Mouse (Mus musculus): Measurements from ENCODE around the gene Sparc. TPM values are rescaled to one million over a fixed set of nuclear protein-coding genes. Genes with fewer than 3 reads are reported as not detected.

Sparc gene
- polyA plus RNA-seq, 1 experiment from 2014 or later = 352 TPM

GRCm38 (mm10) chr11:55460559-55461018 lies 37.6 kb upstream of the Sparc start:
- Histone ChIP-seq H3K27me3 (no peaks in the 10 kb centered on the region), H3K27ac (replicated peaks) (peak overlapping the region; percentile 68), H3K4me3 (peak overlapping the region; percentile 90), H3K9ac (replicated peaks) (peak overlapping the region; percentile 72), H3K9me3 (no peaks in the 10 kb centered on the region), H3K36me3 (no peaks in the 10 kb centered on the region), H3K4me2 (replicated peaks) (peak overlapping the region; percentile 92), H3K4me1 (peaks cover 20% of the 10 kb centered on the region)
- 1% methylated on average over 17 of the region's 17 CpGs for WGBS
- peak; percentile 84 for ATAC-seq (replicated peaks)

DNA sequence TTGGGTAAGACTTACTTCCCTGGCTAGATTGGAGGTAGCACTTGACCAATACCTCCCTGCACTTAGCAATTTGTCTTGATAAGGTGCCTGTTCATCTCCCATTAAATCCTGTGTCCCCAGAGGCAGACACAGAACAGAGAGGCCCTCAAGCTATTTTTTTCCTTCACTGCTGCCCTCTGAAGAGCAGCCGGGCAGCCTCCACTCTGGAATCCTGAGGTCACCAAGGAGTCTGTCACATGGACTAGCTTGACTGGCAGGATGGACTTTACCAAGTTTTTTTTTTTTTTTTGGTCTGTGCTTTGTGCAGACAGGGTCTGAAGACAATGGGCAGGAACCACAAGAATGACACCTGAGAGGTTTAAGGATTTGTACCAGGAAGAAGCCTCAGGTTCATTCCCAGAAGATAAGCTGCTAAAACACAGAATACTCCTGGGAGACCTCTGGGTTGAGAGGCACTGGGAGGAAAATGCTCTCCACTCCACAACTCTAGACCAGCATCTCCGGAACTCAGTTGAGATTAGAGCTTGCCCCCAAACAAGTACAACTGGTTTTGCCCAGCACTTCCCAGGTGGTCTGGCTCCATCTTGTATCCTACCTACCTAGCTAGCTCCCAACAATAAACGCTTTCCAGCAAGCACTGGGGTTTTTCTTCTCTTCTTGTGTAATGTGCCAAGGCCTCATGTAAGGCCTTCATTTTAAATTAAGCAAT lies 37.0 kb upstream of the Sparc start:
- WGBS = 46% methylated on average over 3 of the region's 3 CpGs
- peak overlapping the region; percentile 92 for H3K4me2 ChIP-seq (replicated peaks)
- peak overlapping the region; percentile 90 for H3K4me3 ChIP-seq
- H3K9me3 ChIP-seq = no peaks in the 10 kb centered on the region
- ATAC-seq (replicated peaks) = no peak
- H3K27me3 ChIP-seq = no peaks in the 10 kb centered on the region
- H3K4me1 ChIP-seq = peaks cover 20% of the 10 kb centered on the region
- H3K9ac ChIP-seq (replicated peaks) = peak overlapping the region; percentile 72
- no peak overlapping the region for H3K27ac ChIP-seq (replicated peaks)
- no peaks in the 10 kb centered on the region for H3K36me3 ChIP-seq

- H3K27me3 ChIP-seq = no peaks in the 10 kb centered on the region
- 64% methylated on average over 4 of the region's 4 CpGs for WGBS
Measured at GRCm38 (mm10) chr11:55458501-55458900, 35.5 kb upstream of the Sparc start.

GRCm38 (mm10) chr11:55455166-55455565 lies 32.2 kb upstream of the Sparc start:
- Histone ChIP-seq H3K4me2 (replicated peaks) (no peak overlapping the region), H3K9me3 (no peaks in the 10 kb centered on the region), H3K4me3 (no peak overlapping the region), H3K4me1 (peaks cover 10% of the 10 kb centered on the region), H3K27ac (replicated peaks) (no peak overlapping the region), H3K9ac (replicated peaks) (no peak overlapping the region), H3K27me3 (no peaks in the 10 kb centered on the region), H3K36me3 (peaks cover 4% of the 10 kb centered on the region; the same call in 1 of the 2 replicates)
- no peak for ATAC-seq (replicated peaks)
- 72% methylated on average over 2 of the region's 2 CpGs for WGBS

More at GRCm38 (mm10) chr11:55458501-55458900, 35.5 kb upstream of the Sparc start:
- Histone ChIP-seq H3K4me2 (replicated peaks) (no peak overlapping the region), H3K4me1 (peaks cover 20% of the 10 kb centered on the region), H3K4me3 (no peak overlapping the region), H3K9me3 (no peaks in the 10 kb centered on the region), H3K9ac (replicated peaks) (no peak overlapping the region), H3K27ac (replicated peaks) (no peak overlapping the region), H3K36me3 (no peaks in the 10 kb centered on the region)
- ATAC-seq (replicated peaks) = no peak

DNA sequence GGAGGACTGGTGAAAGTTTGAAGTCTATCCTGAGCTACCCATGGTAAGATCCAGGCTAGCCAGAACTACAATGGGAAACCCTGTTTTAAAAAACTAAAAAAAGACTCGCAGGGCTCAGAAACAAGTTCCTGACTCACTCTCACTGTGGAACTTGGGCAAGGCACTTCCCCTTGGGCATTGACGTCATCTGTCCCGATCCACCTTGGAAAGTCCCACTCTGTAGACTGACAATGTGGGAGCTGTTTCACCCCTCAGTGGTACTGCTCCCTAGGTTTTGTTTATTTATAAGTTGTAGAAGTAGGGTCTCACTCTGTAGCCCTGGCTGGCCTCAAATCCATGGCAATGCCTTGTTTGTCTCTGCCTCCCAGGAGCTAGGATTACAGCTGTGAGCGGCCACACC lies 30.7 kb upstream of the Sparc start:
- no peak for ATAC-seq (replicated peaks)
- Histone ChIP-seq H3K4me1 (no peaks in the 10 kb centered on the region), H3K4me3 (no peak overlapping the region), H3K27ac (replicated peaks) (no peak overlapping the region), H3K4me2 (replicated peaks) (no peak overlapping the region), H3K9ac (replicated peaks) (no peak overlapping the region), H3K36me3 (peaks cover 5% of the 10 kb centered on the region), H3K27me3 (no peaks in the 10 kb centered on the region), H3K9me3 (no peaks in the 10 kb centered on the region)
- 91% methylated on average over 4 of the region's 4 CpGs for WGBS

GRCm38 (mm10) chr11:55450311-55450710 lies 27.3 kb upstream of the Sparc start:
- no peak overlapping the region for H3K4me3 ChIP-seq
- H3K36me3 ChIP-seq = peaks cover 5% of the 10 kb centered on the region
- no peak overlapping the region for H3K4me2 ChIP-seq (replicated peaks)
- no peaks in the 10 kb centered on the region for H3K27me3 ChIP-seq
- no peak overlapping the region for H3K9ac ChIP-seq (replicated peaks)
- H3K27ac ChIP-seq (replicated peaks) = no peak overlapping the region
- no peaks in the 10 kb centered on the region for H3K4me1 ChIP-seq
- WGBS = 68% methylated on average over 4 of the region's 4 CpGs
- no peak for ATAC-seq (replicated peaks)
- no peaks in the 10 kb centered on the region for H3K9me3 ChIP-seq

DNA sequence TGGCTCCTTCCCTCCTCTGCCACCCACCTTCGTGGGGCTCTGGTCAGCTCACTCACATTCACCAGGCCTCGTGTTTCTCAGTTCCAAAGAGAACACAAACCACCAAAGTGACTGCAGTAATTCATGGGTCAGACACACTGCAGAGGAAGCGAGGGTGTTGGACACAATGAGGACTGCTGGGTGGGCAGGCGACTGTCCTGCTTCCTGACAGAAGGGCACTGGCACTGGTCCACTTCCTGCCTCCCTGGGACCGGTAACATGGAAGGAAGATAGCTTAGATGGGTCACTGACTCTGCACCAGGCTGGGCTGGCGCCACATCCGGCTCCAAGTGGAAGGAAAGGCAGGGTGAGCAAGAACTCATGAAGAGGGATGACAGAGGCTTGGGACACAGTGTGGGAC lies 26.5 kb upstream of the Sparc start:
- no peak overlapping the region for H3K9ac ChIP-seq (replicated peaks)
- H3K36me3 ChIP-seq = peaks cover 5% of the 10 kb centered on the region
- no peaks in the 10 kb centered on the region for H3K4me1 ChIP-seq
- no peak overlapping the region for H3K27ac ChIP-seq (replicated peaks)
- 83% methylated on average over 7 of the region's 7 CpGs for whole genome bisulfite sequencing
- no peaks in the 10 kb centered on the region for H3K27me3 ChIP-seq
- no peak for ATAC-seq (replicated peaks)
- no peak overlapping the region for H3K4me3 ChIP-seq
- no peaks in the 10 kb centered on the region for H3K9me3 ChIP-seq
- no peak overlapping the region for H3K4me2 ChIP-seq (replicated peaks)

- ATAC-seq (replicated peaks) = peak; percentile 86
- H3K36me3 ChIP-seq = peaks cover 5% of the 10 kb centered on the region
- H3K9ac ChIP-seq (replicated peaks) = no peak overlapping the region
- 28% methylated on average over 4 of the region's 4 CpGs for WGBS
- H3K4me3 ChIP-seq = no peak overlapping the region
- no peak overlapping the region for H3K27ac ChIP-seq (replicated peaks)
- H3K4me1 ChIP-seq = no peaks in the 10 kb centered on the region
- H3K4me2 ChIP-seq (replicated peaks) = no peak overlapping the region
- no peaks in the 10 kb centered on the region for H3K27me3 ChIP-seq
- H3K9me3 ChIP-seq = no peaks in the 10 kb centered on the region
Measured at GRCm38 (mm10) chr11:55446579-55446978, 23.6 kb upstream of the Sparc start.

- Histone ChIP-seq H3K9me3 (no peaks in the 10 kb centered on the region), H3K36me3 (no peaks in the 10 kb centered on the region; the same call in 1 of the 2 replicates), H3K27me3 (no peaks in the 10 kb centered on the region), H3K4me1 (no peaks in the 10 kb centered on the region), H3K27ac (replicated peaks) (no peak overlapping the region), H3K4me2 (replicated peaks) (no peak overlapping the region), H3K9ac (replicated peaks) (no peak overlapping the region), H3K4me3 (no peak overlapping the region)
- WGBS = 0% methylated on average over 1 of the region's 1 CpGs
- 0 out of 2 replicates have a peak, but pooled peaks have one; percentile 41 for ATAC-seq (replicated peaks)
Measured at GRCm38 (mm10) chr11:55444772-55445171, 21.8 kb upstream of the Sparc start.

DNA sequence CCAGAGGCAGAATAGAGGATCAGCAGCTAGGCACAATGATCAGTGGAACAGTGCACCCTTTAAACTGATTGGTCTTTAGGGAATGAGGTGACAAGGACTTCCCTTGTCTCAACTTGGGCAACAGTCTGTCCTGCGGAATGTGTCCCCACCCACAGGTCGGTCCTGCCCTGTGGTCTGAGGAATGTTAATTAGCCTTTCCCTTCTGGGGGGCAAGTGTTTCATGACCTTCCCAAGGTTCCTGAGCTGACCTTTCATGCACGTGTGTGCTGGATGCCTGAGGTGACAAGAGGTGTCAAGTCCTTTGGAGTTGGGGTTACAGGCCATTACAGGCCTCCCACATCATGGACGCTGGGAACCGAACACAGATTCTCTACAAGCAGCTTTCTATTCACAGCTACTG lies 16.7 kb upstream of the Sparc start:
- H3K27me3 ChIP-seq = no peaks in the 10 kb centered on the region
- H3K9ac ChIP-seq (replicated peaks) = no peak overlapping the region
- WGBS = 63% methylated on average over 5 of the region's 5 CpGs

DNA sequence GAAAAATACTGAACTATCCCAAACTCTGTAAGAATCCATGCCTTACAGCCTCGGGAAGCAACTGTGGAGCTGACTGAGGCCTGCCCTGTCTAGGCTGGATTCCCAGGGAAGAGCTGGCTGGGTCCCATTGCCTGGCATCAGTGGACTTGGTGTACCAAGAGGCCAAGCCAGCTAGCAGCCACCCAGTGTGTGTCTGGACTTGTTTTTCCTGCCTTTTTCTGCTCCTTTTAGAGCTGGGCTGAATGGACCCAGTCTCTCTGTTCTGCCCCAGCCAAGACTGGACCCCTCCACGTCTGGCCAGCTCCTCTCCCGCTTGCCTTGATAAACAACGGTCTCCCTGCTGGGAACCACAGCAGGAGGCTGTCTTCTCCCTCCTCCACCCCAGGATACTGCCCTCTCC lies 15.0 kb upstream of the Sparc start:
- Histone ChIP-seq H3K9me3 (no peaks in the 10 kb centered on the region), H3K27me3 (no peaks in the 10 kb centered on the region), H3K27ac (replicated peaks) (no peak overlapping the region), H3K4me2 (replicated peaks) (no peak overlapping the region), H3K36me3 (no peaks in the 10 kb centered on the region), H3K9ac (replicated peaks) (no peak overlapping the region), H3K4me1 (no peaks in the 10 kb centered on the region), H3K4me3 (no peak overlapping the region)
- ATAC-seq (replicated peaks) = no peak
- WGBS = 40% methylated on average over 4 of the region's 4 CpGs

More for the DNA sequence above, 16.7 kb upstream of the Sparc start:
- Histone ChIP-seq H3K4me1 (no peaks in the 10 kb centered on the region), H3K36me3 (no peaks in the 10 kb centered on the region), H3K27ac (replicated peaks) (no peak overlapping the region), H3K4me3 (no peak overlapping the region), H3K9me3 (no peaks in the 10 kb centered on the region), H3K4me2 (replicated peaks) (no peak overlapping the region)
- ATAC-seq (replicated peaks) = no peak

GRCm38 (mm10) chr11:55436089-55436488 lies 13.1 kb upstream of the Sparc start:
- Histone ChIP-seq H3K27ac (replicated peaks) (no peak overlapping the region), H3K4me2 (replicated peaks) (no peak overlapping the region), H3K27me3 (no peaks in the 10 kb centered on the region), H3K36me3 (no peaks in the 10 kb centered on the region), H3K9me3 (no peaks in the 10 kb centered on the region), H3K4me3 (no peak overlapping the region), H3K4me1 (no peaks in the 10 kb centered on the region), H3K9ac (replicated peaks) (no peak overlapping the region)
- no peak for ATAC-seq (replicated peaks)
- WGBS = 81% methylated on average over 6 of the region's 6 CpGs

- ATAC-seq (replicated peaks) = no peak
- Histone ChIP-seq H3K4me1 (peaks cover 6% of the 10 kb centered on the region), H3K4me3 (no peak overlapping the region), H3K27me3 (no peaks in the 10 kb centered on the region), H3K9me3 (no peaks in the 10 kb centered on the region), H3K9ac (replicated peaks) (no peak overlapping the region), H3K36me3 (no peaks in the 10 kb centered on the region), H3K27ac (replicated peaks) (no peak overlapping the region), H3K4me2 (replicated peaks) (no peak overlapping the region)
- WGBS = 70% methylated on average over 3 of the region's 3 CpGs
Measured at GRCm38 (mm10) chr11:55432981-55433380, 10.0 kb upstream of the Sparc start.

Measured in forebrain, embryonic 15.5 days (tissue).